Mouse (Mus musculus) adrenal gland, adult (tissue): ENCODE data around the gene Olfr1230.

Source experiments
- DNase-seq, 2 experiments: peaks; one replicate each; pipeline ENCODE4 v3.0.0; 2022 to 2023; ENCODE audit warnings: low spot score in 1 of 2; ENCODE audit not compliant: inconsistent age in 2 of 2

Olfr1230 gene

GRCm38 (mm10) chr2:89297168-89297567 is at the start of gene Olfr1230:
Olfr1230 (minus strand) TSS chr2:89297268.
- DNase-seq, result no peak

- no peak for DNase-seq
These were observed 45.2 kb upstream of the Olfr1230 start, which contains the start of gene Olfr1233 for GRCm38 (mm10) chr2:89342298-89342697. Olfr1233 (minus strand) TSS chr2:89342398.

- DNase-seq, result no peak
These were observed 32.5 kb upstream of the Olfr1230 start, which contains the start of gene Olfr1232 for GRCm38 (mm10) chr2:89329575-89329974. Olfr1232 (minus strand) TSS chr2:89329675.

- DNase-seq, result no peak
These were observed 9.9 kb upstream of the Olfr1230 start, which contains the start of gene Olfr1231 for GRCm38 (mm10) chr2:89306974-89307373. Olfr1231 (minus strand) TSS chr2:89307074.

GRCm38 (mm10) chr2:89287914-89288313 is 9.2 kb downstream of the Olfr1230 start, which contains the start of gene Olfr1229:
Olfr1229 (minus strand) TSS chr2:89288014.
- DNase-seq, result no peak

- DNase-seq, result no peak
These were observed 43.1 kb downstream of the Olfr1230 start, which contains the start of gene Olfr1228 for GRCm38 (mm10) chr2:89253962-89254361. Olfr1228 (minus strand) TSS chr2:89254062.
